Mouse (Mus musculus): ENCODE results near the gene Elk4. TPM values are rescaled to one million over a fixed set of nuclear protein-coding genes. Genes with fewer than 3 reads are reported as not detected.

Elk4 gene
- polyA plus RNA-seq, 1 experiment from 2014 or later, result 17.0 TPM

- no peak for DNase-seq (ENCODE audit: low spot score)
- Histone ChIP-seq H3K36me3 (ENCODE audit: control insufficient read depth, insufficient read depth, low read length) (no peaks in the 10 kb centered on the region), H3K9ac (ENCODE audit: low read length) (no peak overlapping the region), H3K4me3 (ENCODE audit: low read depth, low read length) (no peak overlapping the region), H3K9me3 (replicated peaks; ENCODE audit: control insufficient read depth, low read length) (no peaks in the 10 kb centered on the region), H3K27ac (ENCODE audit: low read depth, low read length) (no peak overlapping the region), H3K4me1 (ENCODE audit: control insufficient read depth, insufficient read depth, low read length) (no peaks in the 10 kb centered on the region), H3K27me3 (replicated peaks; ENCODE audit: control insufficient read depth, insufficient read depth, low read length) (no peaks in the 10 kb centered on the region), H3K4me2 (ENCODE audit: low read length) (no peak overlapping the region)
- no peak for ATAC-seq
- 89% methylated on average over 12 of the region's 12 CpGs for WGBS
These were observed 14.0 kb upstream of the Elk4 start for GRCm38 (mm10) chr1:131993169-131994040.

- no peaks in the 10 kb centered on the region for H3K9me3 ChIP-seq (replicated peaks; ENCODE audit: control insufficient read depth, low read length)
- H3K27ac ChIP-seq (ENCODE audit: low read depth, low read length), result no peak overlapping the region
- no peaks in the 10 kb centered on the region for H3K27me3 ChIP-seq (replicated peaks; ENCODE audit: control insufficient read depth, insufficient read depth, low read length)
- peak; percentile 68 for DNase-seq (ENCODE audit: low spot score)
- 34% methylated on average over 4 of the region's 4 CpGs for WGBS
- H3K4me3 ChIP-seq (ENCODE audit: low read depth, low read length), result no peak overlapping the region
- no peaks in the 10 kb centered on the region for H3K4me1 ChIP-seq (ENCODE audit: control insufficient read depth, insufficient read depth, low read length)
- H3K36me3 ChIP-seq (ENCODE audit: control insufficient read depth, insufficient read depth, low read length), result no peaks in the 10 kb centered on the region
- H3K4me2 ChIP-seq (ENCODE audit: low read length), result no peak overlapping the region
- ATAC-seq, result peak; percentile 44; the same call in 1 of the 2 replicates
- no peak overlapping the region for H3K9ac ChIP-seq (ENCODE audit: low read length)
These were observed 12.3 kb upstream of the Elk4 start for GRCm38 (mm10) chr1:131995062-131995461.

GRCm38 (mm10) chr1:132000506-132000905, 6.9 kb upstream of the Elk4 start:
- DNase-seq (ENCODE audit: low spot score), result no peak
- ATAC-seq, result no peak
- Histone ChIP-seq H3K36me3 (ENCODE audit: control insufficient read depth, insufficient read depth, low read length) (no peaks in the 10 kb centered on the region), H3K9me3 (replicated peaks; ENCODE audit: control insufficient read depth, low read length) (no peaks in the 10 kb centered on the region), H3K4me3 (ENCODE audit: low read depth, low read length) (no peak overlapping the region), H3K9ac (ENCODE audit: low read length) (no peak overlapping the region), H3K27me3 (replicated peaks; ENCODE audit: control insufficient read depth, insufficient read depth, low read length) (no peaks in the 10 kb centered on the region), H3K4me1 (ENCODE audit: control insufficient read depth, insufficient read depth, low read length) (no peaks in the 10 kb centered on the region), H3K4me2 (ENCODE audit: low read length) (no peak overlapping the region), H3K27ac (ENCODE audit: low read depth, low read length) (no peak overlapping the region)

GRCm38 (mm10) chr1:132001880-132002330, 5.5 kb upstream of the Elk4 start:
- ATAC-seq, result no peak
- H3K4me1 ChIP-seq (ENCODE audit: control insufficient read depth, insufficient read depth, low read length), result peaks cover 3% of the 10 kb centered on the region
- 85% methylated on average over 4 of the region's 4 CpGs for WGBS
- DNase-seq (ENCODE audit: low spot score), result no peak
- H3K4me2 ChIP-seq (ENCODE audit: low read length), result no peak overlapping the region
- H3K36me3 ChIP-seq (ENCODE audit: control insufficient read depth, insufficient read depth, low read length), result no peaks in the 10 kb centered on the region
- no peak overlapping the region for H3K9ac ChIP-seq (ENCODE audit: low read length)
- no peak overlapping the region for H3K4me3 ChIP-seq (ENCODE audit: low read depth, low read length)
- H3K27ac ChIP-seq (ENCODE audit: low read depth, low read length), result no peak overlapping the region
- no peaks in the 10 kb centered on the region for H3K9me3 ChIP-seq (replicated peaks; ENCODE audit: control insufficient read depth, low read length)
- H3K27me3 ChIP-seq (replicated peaks; ENCODE audit: control insufficient read depth, insufficient read depth, low read length), result no peaks in the 10 kb centered on the region

- Histone ChIP-seq H3K4me1 (ENCODE audit: control insufficient read depth, insufficient read depth, low read length) (peaks cover 4% of the 10 kb centered on the region), H3K9ac (ENCODE audit: low read length) (no peak overlapping the region), H3K27me3 (replicated peaks; ENCODE audit: control insufficient read depth, insufficient read depth, low read length) (no peaks in the 10 kb centered on the region), H3K27ac (ENCODE audit: low read depth, low read length) (no peak overlapping the region), H3K36me3 (ENCODE audit: control insufficient read depth, insufficient read depth, low read length) (no peaks in the 10 kb centered on the region), H3K4me3 (ENCODE audit: low read depth, low read length) (no peak overlapping the region), H3K4me2 (ENCODE audit: low read length) (no peak overlapping the region), H3K9me3 (replicated peaks; ENCODE audit: control insufficient read depth, low read length) (no peaks in the 10 kb centered on the region)
- 57% methylated on average over 2 of the region's 2 CpGs for WGBS
- DNase-seq (ENCODE audit: low spot score) (no peak), ATAC-seq (no peak)
These were observed 4.3 kb upstream of the Elk4 start for GRCm38 (mm10) chr1:132003111-132003510.

- Histone ChIP-seq H3K36me3 (ENCODE audit: control insufficient read depth, insufficient read depth, low read length) (no peaks in the 10 kb centered on the region), H3K4me3 (ENCODE audit: low read depth, low read length) (no peak overlapping the region), H3K9ac (ENCODE audit: low read length) (no peak overlapping the region), H3K27me3 (replicated peaks; ENCODE audit: control insufficient read depth, insufficient read depth, low read length) (no peaks in the 10 kb centered on the region), H3K4me1 (ENCODE audit: control insufficient read depth, insufficient read depth, low read length) (peaks cover 7% of the 10 kb centered on the region), H3K9me3 (replicated peaks; ENCODE audit: control insufficient read depth, low read length) (no peaks in the 10 kb centered on the region), H3K27ac (ENCODE audit: low read depth, low read length) (no peak overlapping the region), H3K4me2 (ENCODE audit: low read length) (no peak overlapping the region)
- no peak for DNase-seq (ENCODE audit: low spot score)
- ATAC-seq, result no peak
- WGBS, result 66% methylated on average over 1 of the region's 1 CpGs
These were observed 3.6 kb upstream of the Elk4 start for GRCm38 (mm10) chr1:132003817-132004216.

GRCm38 (mm10) chr1:132004574-132005180, 2.7 kb upstream of the Elk4 start:
- Histone ChIP-seq H3K27ac (ENCODE audit: low read depth, low read length) (no peak overlapping the region), H3K4me1 (ENCODE audit: control insufficient read depth, insufficient read depth, low read length) (peaks cover 14% of the 10 kb centered on the region), H3K4me3 (ENCODE audit: low read depth, low read length) (no peak overlapping the region), H3K36me3 (ENCODE audit: control insufficient read depth, insufficient read depth, low read length) (no peaks in the 10 kb centered on the region), H3K9ac (ENCODE audit: low read length) (no peak overlapping the region), H3K4me2 (ENCODE audit: low read length) (no peak overlapping the region), H3K9me3 (replicated peaks; ENCODE audit: control insufficient read depth, low read length) (no peaks in the 10 kb centered on the region), H3K27me3 (replicated peaks; ENCODE audit: control insufficient read depth, insufficient read depth, low read length) (no peaks in the 10 kb centered on the region)
- DNase-seq (ENCODE audit: low spot score) (no peak), ATAC-seq (no peak)
- WGBS, result 93% methylated on average over 6 of the region's 6 CpGs

- peaks cover 14% of the 10 kb centered on the region for H3K4me1 ChIP-seq (ENCODE audit: control insufficient read depth, insufficient read depth, low read length)
- no peaks in the 10 kb centered on the region for H3K36me3 ChIP-seq (ENCODE audit: control insufficient read depth, insufficient read depth, low read length)
- no peak overlapping the region for H3K9ac ChIP-seq (ENCODE audit: low read length)
- no peak for DNase-seq (ENCODE audit: low spot score)
- ATAC-seq, result no peak
- H3K4me2 ChIP-seq (ENCODE audit: low read length), result no peak overlapping the region
- no peaks in the 10 kb centered on the region for H3K27me3 ChIP-seq (replicated peaks; ENCODE audit: control insufficient read depth, insufficient read depth, low read length)
- H3K27ac ChIP-seq (ENCODE audit: low read depth, low read length), result no peak overlapping the region
- H3K4me3 ChIP-seq (ENCODE audit: low read depth, low read length), result no peak overlapping the region
- 76% methylated on average over 1 of the region's 1 CpGs for WGBS
- no peaks in the 10 kb centered on the region for H3K9me3 ChIP-seq (replicated peaks; ENCODE audit: control insufficient read depth, low read length)
These were observed 1.9 kb upstream of the Elk4 start for GRCm38 (mm10) chr1:132005466-132005865.

GRCm38 (mm10) chr1:132006046-132006445, 1.4 kb upstream of the Elk4 start:
- Histone ChIP-seq H3K9ac (ENCODE audit: low read length) (no peak overlapping the region), H3K27me3 (replicated peaks; ENCODE audit: control insufficient read depth, insufficient read depth, low read length) (no peaks in the 10 kb centered on the region), H3K4me2 (ENCODE audit: low read length) (no peak overlapping the region), H3K27ac (ENCODE audit: low read depth, low read length) (no peak overlapping the region), H3K36me3 (ENCODE audit: control insufficient read depth, insufficient read depth, low read length) (no peaks in the 10 kb centered on the region), H3K4me3 (ENCODE audit: low read depth, low read length) (no peak overlapping the region), H3K4me1 (ENCODE audit: control insufficient read depth, insufficient read depth, low read length) (peaks cover 14% of the 10 kb centered on the region), H3K9me3 (replicated peaks; ENCODE audit: control insufficient read depth, low read length) (no peaks in the 10 kb centered on the region)
- WGBS, result 86% methylated on average over 3 of the region's 3 CpGs
- ATAC-seq, result no peak
- DNase-seq (ENCODE audit: low spot score), result no peak

All from forebrain, embryonic 14.5 days (tissue).